Mouse (Mus musculus) stomach, embryonic 14.5 days (tissue): ENCODE measurements around the gene Stk39. TPM values are rescaled to one million over a fixed set of nuclear protein-coding genes. Genes with fewer than 3 reads are reported as not detected.
"Not testable (repeated sequence)": the region's sequence is repeated elsewhere in the genome, so short reads cannot be mapped to it uniquely, and the experiment has no call there.

Source experiments
- ATAC-seq: fragments of 200-750 bp; cut with Nextera tagmentation; 2 replicates; pipeline ENCODE4 v1.8.0; 2017; ENCODE audit warnings: low read depth, moderate TSS enrichment; ENCODE audit not compliant: insufficient number of reproducible peaks, insufficient read depth, low FRiP score
- H3K27ac ChIP-seq: fragments of 300-500 bp; sonication (generic); 2 replicates; pipeline ENCODE4 v1.5.1; 2014; ENCODE audit warnings: mild to moderate bottlenecking, low read length, moderate library complexity, mixed read lengths
- H3K27me3 ChIP-seq: fragments of 300-500 bp; sonication (generic); 2 replicates; pipeline ENCODE4 v1.6.1; 2014; ENCODE audit warnings: low read length, control low read depth, mixed read lengths; ENCODE audit not compliant: control insufficient read depth, insufficient read depth
- H3K36me3 ChIP-seq: fragments of 300-500 bp; sonication (generic); 2 replicates; pipeline ENCODE4 v1.6.1; 2014; ENCODE audit warnings: mild to moderate bottlenecking, control low read depth, low read length, moderate library complexity, mixed read lengths; ENCODE audit not compliant: control insufficient read depth, insufficient read depth
- H3K4me1 ChIP-seq: fragments of 300-500 bp; sonication (generic); 2 replicates; pipeline ENCODE4 v1.6.1; 2014; ENCODE audit warnings: low read length, control low read depth, mixed read lengths; ENCODE audit not compliant: control insufficient read depth, insufficient read depth
- H3K4me2 ChIP-seq: fragments of 300-500 bp; sonication (generic); replicated peaks from 2 replicates; pipeline ENCODE4 v1.6.1; 2014; ENCODE audit warnings: low read depth, low read length, control low read depth
- H3K4me3 ChIP-seq: fragments of 300-500 bp; sonication (generic); 2 replicates; pipeline ENCODE4 v1.5.1; 2014; ENCODE audit warnings: low read depth, low read length, control low read depth
- H3K9ac ChIP-seq: fragments of 300-500 bp; sonication (generic); replicated peaks from 2 replicates; pipeline ENCODE4 v1.6.1; 2014; ENCODE audit warnings: low read depth, mild to moderate bottlenecking, control low read depth, low read length, moderate library complexity, mixed read lengths
- H3K9me3 ChIP-seq: fragments of 300-500 bp; sonication (generic); 2 replicates; pipeline ENCODE4 v1.6.1; 2016; ENCODE audit warnings: low read depth, low read length, control low read depth; ENCODE audit not compliant: control insufficient read depth
- WGBS: fragments of 180-500 bp; shearing (Covaris S2); extraction: QIAGEN DNeasy Blood & Tissue Kit; methylation state at CpG from one replicate; pipeline ENCODE4 v1.1.7; 2014; 5-methylcytosine and 5-hydroxymethylcytosine counted together
- polyA plus RNA-seq: library from polyadenylated mRNA; unstranded; fragments of >200 nt; fragmentation: Nextera tagmentation; extraction: Ambion mirVana; gene quantifications from 2 replicates; pipeline ENCODE4 v1.2.1, GENCODE M21; 2014

Stk39 gene
- polyA plus RNA-seq, 1 experiment from 2014 or later, result 20.1 TPM

GRCm38 (mm10) chr2:68243879-68244553, 228.1 kb downstream of the Stk39 start:
- H3K27ac ChIP-seq, result no peak overlapping the region
- H3K9ac ChIP-seq, result no peak overlapping the region
- H3K4me1 ChIP-seq, result peaks cover 4% of the 10 kb centered on the region; the same call in 1 of the 2 replicates
- H3K9me3 ChIP-seq, result no peaks in the 10 kb centered on the region
- H3K4me2 ChIP-seq, result no peak overlapping the region
- ATAC-seq, result no peak
- no peak overlapping the region for H3K4me3 ChIP-seq
- WGBS, result 62% methylated on average over 12 of the region's 12 CpGs
- H3K27me3 ChIP-seq, result no peaks in the 10 kb centered on the region
- no peaks in the 10 kb centered on the region for H3K36me3 ChIP-seq

GRCm38 (mm10) chr2:68243273-68243672, 228.8 kb downstream of the Stk39 start:
- Histone ChIP-seq H3K27me3 (no peaks in the 10 kb centered on the region), H3K9me3 (no peaks in the 10 kb centered on the region), H3K36me3 (no peaks in the 10 kb centered on the region), H3K4me2 (no peak overlapping the region), H3K27ac (no peak overlapping the region), H3K4me3 (no peak overlapping the region), H3K4me1 (peaks cover 4% of the 10 kb centered on the region; the same call in 1 of the 2 replicates), H3K9ac (no peak overlapping the region)
- WGBS, result 80% methylated on average over 3 of the region's 3 CpGs
- ATAC-seq, result no peak

- Histone ChIP-seq H3K27ac (no peak overlapping the region), H3K4me1 (peaks cover 4% of the 10 kb centered on the region; the same call in 1 of the 2 replicates), H3K36me3 (no peaks in the 10 kb centered on the region), H3K27me3 (no peaks in the 10 kb centered on the region), H3K4me3 (no peak overlapping the region), H3K9ac (no peak overlapping the region), H3K4me2 (no peak overlapping the region), H3K9me3 (no peaks in the 10 kb centered on the region)
- no peak for ATAC-seq
- WGBS, result 91% methylated on average over 3 of the region's 3 CpGs
These were observed 230.0 kb downstream of the Stk39 start for GRCm38 (mm10) chr2:68242069-68242468.

- no peaks in the 10 kb centered on the region for H3K9me3 ChIP-seq
- no peak overlapping the region for H3K4me2 ChIP-seq
- H3K36me3 ChIP-seq, result no peaks in the 10 kb centered on the region
- peaks cover 4% of the 10 kb centered on the region; the same call in 1 of the 2 replicates for H3K4me1 ChIP-seq
- no peak overlapping the region for H3K27ac ChIP-seq
- H3K4me3 ChIP-seq, result no peak overlapping the region
- H3K9ac ChIP-seq, result no peak overlapping the region
- 82% methylated on average over 1 of the region's 1 CpGs for WGBS
- H3K27me3 ChIP-seq, result no peaks in the 10 kb centered on the region
- no peak for ATAC-seq
These were observed 230.4 kb downstream of the Stk39 start for GRCm38 (mm10) chr2:68241640-68242039.

- not testable (repeated sequence) for H3K27me3 ChIP-seq, H3K9ac ChIP-seq, H3K27ac ChIP-seq, H3K4me3 ChIP-seq, ATAC-seq, H3K4me2 ChIP-seq, H3K36me3 ChIP-seq, H3K9me3 ChIP-seq, H3K4me1 ChIP-seq
- WGBS, result 13% methylated on average over 4 of the region's 4 CpGs
These were observed 232.7 kb downstream of the Stk39 start for GRCm38 (mm10) chr2:68239415-68239814.

- no peaks in the 10 kb centered on the region for H3K9me3 ChIP-seq
- no peak overlapping the region for H3K4me2 ChIP-seq
- H3K27me3 ChIP-seq, result no peaks in the 10 kb centered on the region
- no peak overlapping the region for H3K27ac ChIP-seq
- H3K4me1 ChIP-seq, result peaks cover 3% of the 10 kb centered on the region; the same call in 1 of the 2 replicates
- H3K4me3 ChIP-seq, result no peak overlapping the region
- no peak overlapping the region for H3K9ac ChIP-seq
- ATAC-seq, result no peak
- H3K36me3 ChIP-seq, result no peaks in the 10 kb centered on the region
- WGBS, result 83% methylated on average over 5 of the region's 5 CpGs
These were observed 239.1 kb downstream of the Stk39 start for GRCm38 (mm10) chr2:68232929-68233328.

GRCm38 (mm10) chr2:68229872-68230271, 242.2 kb downstream of the Stk39 start:
- H3K36me3 ChIP-seq, result no peaks in the 10 kb centered on the region
- no peak overlapping the region for H3K27ac ChIP-seq
- H3K27me3 ChIP-seq, result no peaks in the 10 kb centered on the region
- peaks cover 3% of the 10 kb centered on the region; the same call in 1 of the 2 replicates for H3K4me1 ChIP-seq
- no peak overlapping the region for H3K9ac ChIP-seq
- 0 out of 2 replicates have a peak, but pooled peaks have one; percentile 37 for ATAC-seq
- H3K4me3 ChIP-seq, result no peak overlapping the region
- no peaks in the 10 kb centered on the region for H3K9me3 ChIP-seq
- H3K4me2 ChIP-seq, result no peak overlapping the region
- 68% methylated on average over 2 of the region's 2 CpGs for WGBS

- Histone ChIP-seq H3K9me3 (no peaks in the 10 kb centered on the region), H3K4me3 (no peak overlapping the region), H3K27me3 (no peaks in the 10 kb centered on the region), H3K4me2 (no peak overlapping the region), H3K9ac (no peak overlapping the region), H3K36me3 (no peaks in the 10 kb centered on the region), H3K4me1 (peaks cover 3% of the 10 kb centered on the region; the same call in 1 of the 2 replicates), H3K27ac (no peak overlapping the region)
- ATAC-seq, result no peak
- WGBS, result 44% methylated on average over 2 of the region's 2 CpGs
These were observed 243.0 kb downstream of the Stk39 start for GRCm38 (mm10) chr2:68229081-68229480.
